Mouse (Mus musculus) midbrain, embryonic 14.5 days (tissue): ENCODE measurements at regions not wholly inside any gene's neighbourhood (a gene's known extent, or its start where the extent isn't known, plus 50 kb on each side); places are given as distances from the start of the nearest gene placed in this dataset.

Experiments used
- ATAC-seq: fragments of 200-750 bp; cut with Nextera tagmentation; 2 replicates; pipeline ENCODE4 v1.8.0; 2017; ENCODE audit warnings: moderate number of reproducible peaks, moderate library complexity; ENCODE audit not compliant: low FRiP score, low TSS enrichment
- DNase-seq: peaks from one replicate; pipeline ENCODE4 v3.0.0-alpha.2; 2015
- H3K27ac ChIP-seq: fragments of 300-500 bp; sonication (generic); replicated peaks from 2 replicates; pipeline ENCODE4 v1.5.1; 2014; ENCODE audit warnings: mild to moderate bottlenecking, low read depth, low read length, moderate library complexity
- H3K27me3 ChIP-seq: fragments of 300-500 bp; sonication (generic); 2 replicates; pipeline ENCODE4 v1.6.1; 2014; ENCODE audit warnings: low read length, control low read depth, mixed read lengths; ENCODE audit not compliant: control insufficient read depth, insufficient read depth
- H3K36me3 ChIP-seq: fragments of 300-500 bp; sonication (generic); 2 replicates; pipeline ENCODE4 v1.6.1; 2014; ENCODE audit warnings: low read length, control low read depth; ENCODE audit not compliant: control insufficient read depth, insufficient read depth
- H3K4me1 ChIP-seq: fragments of 300-500 bp; sonication (generic); 2 replicates; pipeline ENCODE4 v1.6.1; 2014; ENCODE audit warnings: mild to moderate bottlenecking, antibody characterized with exemption, low read length, control low read depth; ENCODE audit not compliant: control insufficient read depth, insufficient read depth
- H3K4me2 ChIP-seq: fragments of 300-500 bp; sonication (generic); 2 replicates; pipeline ENCODE4 v1.6.1; 2014; ENCODE audit warnings: mild to moderate bottlenecking, low read length, moderate library complexity
- H3K4me3 ChIP-seq: fragments of 300-500 bp; sonication (generic); replicated peaks from 2 replicates; pipeline ENCODE4 v1.5.1; 2014; ENCODE audit warnings: low read depth, low read length
- H3K9ac ChIP-seq: fragments of 300-500 bp; sonication (generic); replicated peaks from 2 replicates; pipeline ENCODE4 v1.6.1; 2014; ENCODE audit warnings: mild to moderate bottlenecking, low read length, moderate library complexity
- H3K9me3 ChIP-seq: fragments of 300-500 bp; sonication (generic); 2 replicates; pipeline ENCODE4 v1.6.1; 2016; ENCODE audit warnings: low read length, control low read depth, mixed read lengths; ENCODE audit not compliant: control insufficient read depth
- WGBS: fragments of 180-500 bp; shearing (Covaris S2); extraction: QIAGEN DNeasy Blood & Tissue Kit; methylation state at CpG from one replicate; pipeline ENCODE4 v1.1.7; 2014; 5-methylcytosine and 5-hydroxymethylcytosine counted together

GRCm38 (mm10) chr3:62882310-62883073 is 277.6 kb upstream of the Gpr149 start:
- Histone ChIP-seq H3K36me3 (no peaks in the 10 kb centered on the region), H3K9ac (no peak overlapping the region), H3K4me3 (no peak overlapping the region), H3K4me1 (no peaks in the 10 kb centered on the region), H3K9me3 (no peaks in the 10 kb centered on the region), H3K4me2 (no peak overlapping the region), H3K27me3 (no peaks in the 10 kb centered on the region), H3K27ac (no peak overlapping the region)
- WGBS: 87% methylated on average over 3 of the region's 3 CpGs
- no peak for DNase-seq
- ATAC-seq: no peak

GRCm38 (mm10) chr3:62860731-62861130 is 255.8 kb upstream of the Gpr149 start:
- WGBS: 22% methylated on average over 3 of the region's 3 CpGs
- no peak overlapping the region for H3K4me2 ChIP-seq

DNA sequence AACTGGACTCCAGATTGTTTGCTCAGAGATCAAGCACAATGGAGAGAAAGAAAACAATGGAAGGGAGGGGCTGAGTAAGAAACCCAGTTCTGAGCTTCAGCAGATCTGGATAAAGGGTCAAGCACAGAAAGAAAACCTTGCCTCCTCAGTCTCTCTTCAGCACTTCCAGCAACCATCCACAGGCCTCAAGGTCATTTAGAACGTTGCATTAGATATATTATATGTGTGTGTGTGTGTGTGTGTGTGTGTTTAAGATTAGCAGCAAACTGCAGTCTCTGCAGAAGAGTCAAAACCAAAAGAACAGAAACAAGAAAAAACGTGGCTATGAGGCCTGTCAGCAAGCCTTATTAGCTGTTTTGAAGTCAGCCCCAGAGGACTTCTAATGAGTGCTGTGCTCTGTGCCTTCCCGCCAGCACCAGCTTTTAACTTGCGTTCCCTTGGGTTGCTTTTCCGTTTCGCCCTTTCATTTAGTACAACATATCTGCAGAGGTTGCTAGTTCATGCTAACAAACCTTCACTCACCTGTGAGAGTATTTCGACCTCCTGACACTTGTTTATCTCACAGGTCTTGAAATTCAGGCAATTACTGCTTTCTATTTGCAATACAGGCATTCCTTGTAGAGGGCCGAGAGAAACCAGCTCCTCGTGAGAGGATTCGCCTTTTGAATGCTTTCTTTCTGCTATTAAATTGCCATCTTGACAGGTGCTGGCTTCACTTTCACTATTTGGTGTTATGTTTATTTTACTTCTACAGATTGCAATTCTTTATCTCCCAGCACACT is 230.9 kb upstream of the Gpr149 start:
- no peak overlapping the region for H3K9ac ChIP-seq
- no peaks in the 10 kb centered on the region for H3K36me3 ChIP-seq
- H3K27ac ChIP-seq: peak overlapping the region; percentile 63
- ATAC-seq: peak; percentile 50; the same call in 1 of the 2 replicates
- H3K4me1 ChIP-seq: no peaks in the 10 kb centered on the region
- H3K27me3 ChIP-seq: no peaks in the 10 kb centered on the region
- DNase-seq: peak; percentile 72
- H3K9me3 ChIP-seq: no peaks in the 10 kb centered on the region
- no peak overlapping the region for H3K4me3 ChIP-seq
- 57% methylated on average over 10 of the region's 10 CpGs for WGBS
- H3K4me2 ChIP-seq: no peak overlapping the region

More at GRCm38 (mm10) chr3:62860731-62861130, 255.8 kb upstream of the Gpr149 start:
- no peak overlapping the region for H3K27ac ChIP-seq
- no peaks in the 10 kb centered on the region for H3K4me1 ChIP-seq
- H3K4me3 ChIP-seq: no peak overlapping the region
- no peaks in the 10 kb centered on the region for H3K9me3 ChIP-seq
- DNase-seq (peak; percentile 72), ATAC-seq (peak; percentile 55; the same call in 1 of the 2 replicates)
- no peak overlapping the region for H3K9ac ChIP-seq
- no peaks in the 10 kb centered on the region for H3K36me3 ChIP-seq
- H3K27me3 ChIP-seq: no peaks in the 10 kb centered on the region

DNA sequence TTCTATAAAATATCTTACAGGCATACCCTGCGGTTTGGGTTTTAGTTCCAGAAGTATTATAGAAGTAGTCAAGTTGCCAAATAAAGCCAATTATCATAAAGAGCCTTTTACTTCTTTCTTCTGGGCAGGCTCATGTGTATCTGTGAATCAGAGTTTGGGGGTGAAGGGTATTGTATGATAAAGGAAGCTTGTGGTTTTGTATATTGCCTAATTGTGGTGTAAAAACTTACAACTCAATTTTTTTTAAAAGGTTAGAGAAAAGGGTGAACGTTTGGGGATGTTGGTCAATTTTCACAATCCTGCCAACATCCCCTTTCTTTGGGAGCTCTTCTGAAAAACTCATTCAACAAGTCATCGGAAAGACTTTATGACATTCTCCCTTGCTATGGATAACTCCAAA is 219.0 kb upstream of the Gpr149 start:
- 88% methylated on average over 3 of the region's 3 CpGs for WGBS
- no peak overlapping the region for H3K9ac ChIP-seq
- H3K27me3 ChIP-seq: no peaks in the 10 kb centered on the region
- H3K27ac ChIP-seq: no peak overlapping the region
- ATAC-seq (no peak), DNase-seq (no peak)
- no peak overlapping the region for H3K4me3 ChIP-seq
- H3K4me1 ChIP-seq: no peaks in the 10 kb centered on the region
- H3K9me3 ChIP-seq: no peaks in the 10 kb centered on the region
- no peak overlapping the region for H3K4me2 ChIP-seq
- H3K36me3 ChIP-seq: no peaks in the 10 kb centered on the region

DNA sequence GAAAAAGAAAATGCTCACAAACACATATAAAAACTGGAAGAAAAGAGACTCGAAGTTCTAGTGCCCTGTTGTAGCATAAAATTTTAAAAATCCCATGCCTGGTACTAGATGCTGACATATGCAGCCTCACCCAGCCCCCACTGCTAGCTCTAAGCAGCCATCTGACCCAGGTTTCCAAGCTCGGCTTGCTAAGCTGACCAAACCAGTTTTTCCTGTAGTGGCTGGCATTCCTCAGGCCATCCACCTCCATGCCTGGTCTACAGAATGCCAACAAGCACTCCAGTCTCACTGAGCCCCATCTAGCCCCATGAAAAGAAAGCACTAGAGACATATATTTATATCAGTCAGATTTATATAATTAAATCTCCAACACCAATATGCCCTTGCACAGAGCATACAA is 196.1 kb upstream of the Gpr149 start:
- no peak overlapping the region for H3K4me3 ChIP-seq

DNA sequence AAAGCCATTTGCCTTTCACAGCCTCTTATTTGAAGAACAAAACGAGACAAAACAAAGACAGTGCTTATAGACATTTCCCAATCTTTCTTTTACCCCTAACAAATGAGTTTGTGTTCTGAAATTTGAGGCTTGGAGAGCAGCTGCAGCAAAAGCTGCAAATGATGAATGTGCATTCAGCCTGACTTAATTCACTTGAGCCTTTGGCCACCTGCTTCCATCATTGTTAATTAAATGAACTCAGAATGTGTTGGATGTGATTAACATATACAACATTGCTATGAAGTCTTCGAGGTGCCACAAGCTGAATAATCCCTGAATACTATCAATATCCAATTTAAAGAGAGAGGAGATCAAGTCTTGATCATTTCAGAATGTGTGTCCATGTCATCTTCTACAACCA is 181.3 kb upstream of the Gpr149 start:
- DNase-seq: peak; percentile 41
- no peaks in the 10 kb centered on the region for H3K4me1 ChIP-seq
- H3K36me3 ChIP-seq: no peaks in the 10 kb centered on the region
- H3K9me3 ChIP-seq: no peaks in the 10 kb centered on the region
- no peak overlapping the region for H3K9ac ChIP-seq
- H3K4me2 ChIP-seq: no peak overlapping the region
- no peak overlapping the region for H3K27ac ChIP-seq
- 7% methylated on average over 2 of the region's 2 CpGs for WGBS
- ATAC-seq: no peak; the same call in 1 of the 2 replicates
- H3K27me3 ChIP-seq: no peaks in the 10 kb centered on the region
- H3K4me3 ChIP-seq: no peak overlapping the region

More for the DNA sequence above, 196.1 kb upstream of the Gpr149 start:
- H3K9ac ChIP-seq: no peak overlapping the region
- H3K36me3 ChIP-seq: no peaks in the 10 kb centered on the region
- no peak for ATAC-seq
- 55% methylated on average over 2 of the region's 2 CpGs for WGBS
- H3K27ac ChIP-seq: no peak overlapping the region
- H3K4me1 ChIP-seq: no peaks in the 10 kb centered on the region
- no peak for DNase-seq
- no peaks in the 10 kb centered on the region for H3K27me3 ChIP-seq
- H3K4me2 ChIP-seq: no peak overlapping the region
- H3K9me3 ChIP-seq: no peaks in the 10 kb centered on the region
